Mouse (Mus musculus) MN1 (cell line): ENCODE data around the gene Banf2.
A peak's percentile ranks its signal among the peaks of the same experiment; 100 is the strongest.

Source experiments
- DNase-seq: peaks from one replicate; pipeline ENCODE4 v3.0.0-alpha.2; 2016; ENCODE audit warnings: low spot score

Banf2 gene

GRCm38 (mm10) chr2:144025361-144025760, 7.5 kb upstream of the Banf2 start:
- DNase-seq, result no peak

- DNase-seq, result no peak
Observed at GRCm38 (mm10) chr2:144026456-144026855, 6.4 kb upstream of the Banf2 start.

GRCm38 (mm10) chr2:144030791-144031190, 2.1 kb upstream of the Banf2 start:
- DNase-seq, result no peak

- no peak for DNase-seq
Observed at GRCm38 (mm10) chr2:144044726-144045125, 11.9 kb downstream of the Banf2 start.

GRCm38 (mm10) chr2:144045756-144046560, 13.1 kb downstream of the Banf2 start:
- no peak for DNase-seq

GRCm38 (mm10) chr2:144046916-144047315, 14.1 kb downstream of the Banf2 start:
- DNase-seq, result no peak

GRCm38 (mm10) chr2:144050146-144050680, 17.4 kb downstream of the Banf2 start:
- DNase-seq, result no peak

- no peak for DNase-seq
Observed at GRCm38 (mm10) chr2:144050861-144051260, 18.0 kb downstream of the Banf2 start.

- DNase-seq, result peak; percentile 39
Observed at GRCm38 (mm10) chr2:144052410-144053065, 19.7 kb downstream of the Banf2 start.

- no peak for DNase-seq
Observed at GRCm38 (mm10) chr2:144057735-144058134, 24.9 kb downstream of the Banf2 start.

- no peak for DNase-seq
Observed at GRCm38 (mm10) chr2:144061701-144062100, 28.8 kb downstream of the Banf2 start.

- DNase-seq, result no peak
Observed at GRCm38 (mm10) chr2:144065499-144065898, 32.6 kb downstream of the Banf2 start.

- no peak for DNase-seq
Observed at GRCm38 (mm10) chr2:144069663-144070062, 36.8 kb downstream of the Banf2 start.

GRCm38 (mm10) chr2:144070479-144070878, 37.6 kb downstream of the Banf2 start:
- no peak for DNase-seq

- no peak for DNase-seq
Observed at GRCm38 (mm10) chr2:144072642-144073041, 39.8 kb downstream of the Banf2 start.

- no peak for DNase-seq
Observed at GRCm38 (mm10) chr2:144074059-144074458, 41.2 kb downstream of the Banf2 start.

- DNase-seq, result no peak
Observed at GRCm38 (mm10) chr2:144076625-144077024, 43.8 kb downstream of the Banf2 start.

- no peak for DNase-seq
Observed at GRCm38 (mm10) chr2:144078897-144079296, 46.0 kb downstream of the Banf2 start.

GRCm38 (mm10) chr2:144086183-144086847, 53.5 kb downstream of the Banf2 start:
- DNase-seq, result no peak

- DNase-seq, result no peak
Observed at GRCm38 (mm10) chr2:144087899-144088584, 55.2 kb downstream of the Banf2 start.

GRCm38 (mm10) chr2:144092767-144093166, 59.9 kb downstream of the Banf2 start:
- no peak for DNase-seq

GRCm38 (mm10) chr2:144094721-144095120, 61.9 kb downstream of the Banf2 start:
- no peak for DNase-seq
